Mouse (Mus musculus): Measurements from ENCODE around the gene Wfdc17. TPM values are rescaled to one million over a fixed set of nuclear protein-coding genes. Genes with fewer than 3 reads are reported as not detected.

Gene Wfdc17
- total RNA-seq (2021), result 1 to 10 TPM; 3.8 to 4.1 TPM
- long read RNA-seq, experiment 1, transcript Wfdc17-201 (3 exons, 533 nt), result major isoform, 10 of 10 reads
- long read RNA-seq, experiment 1, partial matches to known transcripts, result 0 of 10 reads
- long read RNA-seq, experiment 1, other reads (novel, unspliced or antisense), result 0 of 10 reads
- long read RNA-seq, experiment 2, transcript Wfdc17-201 (3 exons, 533 nt), result major isoform, 7 of 7 reads
- long read RNA-seq, experiment 2, partial matches to known transcripts, result 0 of 7 reads
- long read RNA-seq, experiment 2, other reads (novel, unspliced or antisense), result 0 of 7 reads

DNA sequence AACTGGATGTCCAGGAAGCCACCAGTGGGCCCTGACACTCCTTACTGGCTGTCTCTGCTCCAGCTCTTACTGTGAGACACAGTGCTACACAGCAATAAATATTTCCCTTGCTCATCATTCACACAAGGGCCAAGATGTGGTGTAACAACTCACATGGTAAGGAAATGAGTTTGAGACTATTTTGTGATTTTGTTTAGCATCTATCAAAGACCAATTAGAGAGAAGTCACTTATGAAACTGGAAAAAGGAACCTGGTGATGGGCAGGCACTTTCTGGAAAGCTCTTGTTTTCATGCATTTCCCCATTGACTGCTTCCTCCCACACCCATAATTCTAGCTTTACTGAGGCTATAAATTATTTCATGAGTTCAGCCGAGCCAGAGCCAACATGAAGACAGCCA lies at the start of gene Wfdc17:
Gene Wfdc17 (plus strand): TSS at position 287 of the 400 bp plus-strand sequence.
- peak in 1 of 2 experiments; percentile 23 for DNase-seq

DNA sequence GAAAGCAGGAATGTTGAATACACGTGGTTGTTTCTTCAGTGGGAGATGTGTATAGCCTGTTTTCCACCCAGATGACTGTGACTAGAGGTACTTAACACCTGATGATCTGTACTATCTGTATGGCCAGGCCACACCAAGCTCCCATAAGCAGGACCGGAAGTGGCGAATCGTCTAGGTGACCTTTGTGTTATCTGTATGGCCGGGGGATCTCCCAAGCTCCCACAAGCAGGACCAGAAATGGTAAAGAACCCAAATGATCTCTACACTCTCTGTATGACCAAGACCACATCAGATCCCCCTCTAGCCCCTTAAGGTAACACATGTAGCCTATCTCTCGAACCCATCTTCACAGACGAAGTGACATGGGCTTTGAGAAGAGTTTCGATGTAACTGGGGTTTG lies 49.2 kb upstream of the Wfdc17 start:
- DNase-seq, result no peak

DNA sequence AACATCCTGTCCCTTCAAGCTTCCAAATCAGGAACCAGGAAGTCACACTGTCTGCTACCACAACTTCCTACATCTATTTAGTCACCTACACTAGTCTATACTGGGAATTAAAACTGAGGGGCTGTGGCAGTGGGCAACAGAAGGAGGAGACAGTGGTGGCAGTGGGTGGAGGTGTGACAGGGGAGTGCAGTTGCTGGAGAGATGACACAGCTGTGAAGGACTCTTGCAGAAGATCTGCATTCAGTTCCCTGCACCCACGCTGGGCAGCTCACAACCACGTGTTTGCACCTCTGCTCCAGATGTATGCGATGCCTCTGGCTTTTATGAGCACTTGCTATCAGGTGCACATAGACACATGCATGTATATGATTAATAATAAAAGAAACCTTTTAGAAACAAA lies 46.3 kb upstream of the Wfdc17 start:
- DNase-seq, result no peak

DNA sequence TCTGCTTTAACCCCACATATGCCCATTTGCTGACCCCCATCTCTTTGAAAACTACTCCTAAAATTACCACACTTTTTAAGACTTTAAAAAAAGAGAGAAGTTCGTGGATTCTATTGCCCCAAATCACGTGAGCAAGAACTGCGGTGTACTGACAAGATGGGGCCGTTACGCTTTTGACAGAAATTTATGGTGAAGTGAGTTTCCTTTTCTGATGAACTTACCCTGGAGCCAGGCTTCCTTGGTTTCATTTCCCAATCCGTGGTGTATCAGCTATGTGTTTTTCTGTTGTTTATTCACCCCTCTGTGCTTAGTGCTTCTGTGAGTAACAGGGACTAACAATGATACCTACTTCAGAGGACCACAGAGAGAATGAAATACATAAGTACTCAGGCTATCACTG lies 45.0 kb upstream of the Wfdc17 start:
- DNase-seq, result no peak

DNA sequence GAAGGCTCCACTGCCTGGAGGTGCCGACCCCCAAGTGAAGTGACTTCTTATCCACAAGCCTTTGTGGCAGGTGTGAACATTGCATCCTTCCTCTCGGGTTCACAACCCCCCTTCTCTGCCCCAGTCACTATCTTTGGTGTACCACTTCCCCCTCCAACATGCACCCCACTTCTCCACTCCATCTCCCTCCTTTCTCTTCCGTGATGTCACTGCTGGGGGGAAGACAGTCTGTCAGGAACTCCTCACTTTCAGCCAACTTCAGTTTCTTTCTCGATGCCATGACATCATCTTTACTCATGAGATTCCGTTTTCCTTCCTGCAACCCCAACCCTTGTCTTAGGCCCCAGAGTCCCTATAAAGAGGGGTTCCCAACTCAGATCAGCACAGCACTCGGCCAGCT lies 41.6 kb upstream of the Wfdc17 start, which contains the start of gene Ccl4:
Gene Ccl4 (plus strand): TSS at position 381 of the 400 bp plus-strand sequence.
- DNase-seq, result no peak

DNA sequence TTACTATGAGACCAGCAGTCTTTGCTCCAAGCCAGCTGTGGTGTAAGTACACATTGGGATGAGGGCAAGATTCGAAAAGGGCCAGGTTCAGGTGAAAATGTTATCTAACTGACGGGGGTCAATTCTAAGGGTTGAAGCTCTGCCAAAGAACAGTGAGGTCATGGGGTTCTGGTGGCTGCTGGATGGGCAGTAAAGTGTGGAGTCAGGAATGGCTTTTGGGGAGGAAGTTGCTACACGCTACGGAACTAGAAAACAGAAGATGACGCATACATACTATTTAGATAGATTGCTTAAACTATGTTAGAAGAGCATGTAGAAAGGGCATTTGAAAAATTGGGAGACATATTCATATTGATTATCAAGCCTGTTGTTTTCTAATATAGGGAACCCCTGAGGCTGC lies 40.3 kb upstream of the Wfdc17 start:
- DNase-seq, result no peak

DNA sequence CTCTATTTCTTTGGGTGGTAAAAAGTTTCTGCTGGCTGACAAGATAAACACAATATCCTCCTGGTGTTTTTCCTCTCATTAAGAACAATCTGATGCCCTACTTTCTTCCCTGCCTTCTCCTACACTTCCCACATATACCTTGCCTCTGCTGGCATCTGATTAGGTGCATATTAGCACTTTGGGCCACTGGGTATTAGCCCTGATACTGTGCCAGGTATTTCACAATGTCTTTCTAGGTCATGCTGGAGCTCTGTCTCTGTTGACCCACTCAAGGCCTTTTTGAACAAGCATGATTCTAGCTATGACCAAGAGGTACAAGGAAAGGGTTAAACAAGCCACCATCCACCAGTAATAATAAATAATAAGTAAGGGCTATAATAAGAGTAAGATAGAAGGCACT lies 32.0 kb upstream of the Wfdc17 start:
- DNase-seq, result no peak

DNA sequence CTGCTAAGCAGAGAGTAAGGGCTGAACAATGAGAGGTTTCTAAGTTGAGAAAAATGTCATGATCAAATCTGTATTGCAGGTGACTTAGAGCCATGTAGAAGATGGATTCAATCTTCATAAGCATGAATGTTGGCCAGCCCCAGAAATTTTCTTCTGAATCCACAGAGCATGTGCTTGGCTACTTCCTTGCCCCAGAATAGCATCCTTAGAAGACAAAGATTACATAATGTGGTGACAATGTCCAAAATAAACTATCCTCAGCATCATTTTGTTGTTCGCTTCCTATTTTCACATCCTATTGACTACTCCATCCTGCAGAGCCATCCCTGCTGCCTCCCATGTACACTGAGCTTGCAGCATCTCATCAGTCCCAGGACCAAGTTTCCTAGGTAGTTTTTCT lies 28.1 kb upstream of the Wfdc17 start:
- no peak for DNase-seq

DNA sequence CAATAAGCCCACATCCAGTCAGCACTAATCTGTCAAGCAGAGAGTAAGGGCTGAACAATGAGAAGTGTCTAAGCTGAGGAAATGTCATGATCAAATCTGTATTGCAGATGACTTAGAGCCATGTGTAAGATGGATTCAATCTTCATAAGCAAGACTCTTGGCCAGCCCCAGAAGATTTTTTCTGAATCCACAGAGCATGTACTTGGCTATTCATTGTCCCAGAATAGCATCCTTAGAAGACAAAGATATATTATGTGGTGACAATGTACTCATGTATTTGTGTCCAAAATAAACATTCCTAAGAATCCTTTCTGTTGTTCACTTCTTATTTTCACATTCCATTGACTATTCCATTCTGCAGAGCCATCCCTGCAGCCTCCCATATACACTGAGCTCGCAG lies 13.9 kb upstream of the Wfdc17 start:
- DNase-seq, result no peak

DNA sequence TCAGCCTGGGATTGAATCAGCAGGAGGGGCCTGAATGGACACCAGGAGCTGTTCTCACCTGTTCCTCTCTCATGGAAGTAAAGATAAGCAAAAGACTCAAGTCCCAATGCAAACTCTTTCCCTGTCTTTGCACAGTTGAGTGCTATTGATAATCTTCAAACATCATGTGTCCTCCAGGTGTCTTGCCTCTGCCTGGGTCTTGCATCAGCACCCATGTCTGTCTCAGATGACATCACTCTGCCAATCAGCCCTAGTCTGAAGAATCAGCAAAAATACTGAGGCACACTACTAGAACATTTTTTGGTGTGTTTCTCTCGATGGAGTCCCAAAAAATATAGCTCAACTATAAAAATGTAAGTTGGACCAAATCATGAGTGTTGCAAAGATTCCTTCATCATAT lies 11.8 kb upstream of the Wfdc17 start:
- DNase-seq, result no peak

DNA sequence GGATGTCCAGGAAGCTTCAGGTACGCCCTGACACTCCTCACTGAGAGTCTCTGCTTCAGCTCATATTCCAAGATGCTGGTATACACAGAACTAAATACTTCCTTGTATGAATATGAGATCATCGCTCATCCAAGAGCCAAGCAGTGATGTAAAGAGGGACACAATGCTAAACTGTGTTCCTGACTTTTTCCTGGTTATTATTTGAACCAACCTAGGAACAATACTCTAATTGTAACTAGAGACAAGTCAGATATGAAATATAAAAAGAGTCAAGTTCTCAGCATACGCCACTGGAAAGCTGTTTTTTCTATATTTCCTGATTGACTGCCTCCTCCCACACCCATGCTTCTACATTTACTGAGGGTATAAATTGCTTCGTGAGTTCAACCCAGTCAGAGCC lies 4.9 kb downstream of the Wfdc17 start, which contains the start of gene Wfdc18:
Gene Wfdc18 (plus strand): TSS at position 301 of the 400 bp plus-strand sequence.
- no peak for DNase-seq

DNA sequence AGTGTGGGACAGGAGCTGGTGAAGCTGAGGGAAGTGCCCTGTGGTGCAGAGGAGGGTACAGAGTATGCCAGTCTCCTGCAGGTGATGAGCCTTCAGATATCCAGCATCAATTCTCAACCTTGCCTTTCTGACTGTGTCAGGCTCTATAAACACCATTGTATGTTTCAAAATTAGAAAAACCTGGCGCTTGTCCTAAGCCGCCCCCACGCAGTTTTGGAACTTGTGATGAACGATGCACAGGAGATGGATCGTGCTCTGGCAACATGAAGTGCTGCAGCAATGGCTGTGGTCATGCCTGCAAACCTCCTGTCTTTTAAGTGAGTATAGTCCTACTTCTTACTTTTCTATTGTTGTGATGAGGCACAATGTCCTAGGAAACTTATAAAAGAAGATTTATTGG lies 5.9 kb downstream of the Wfdc17 start:
- no peak for DNase-seq

DNA sequence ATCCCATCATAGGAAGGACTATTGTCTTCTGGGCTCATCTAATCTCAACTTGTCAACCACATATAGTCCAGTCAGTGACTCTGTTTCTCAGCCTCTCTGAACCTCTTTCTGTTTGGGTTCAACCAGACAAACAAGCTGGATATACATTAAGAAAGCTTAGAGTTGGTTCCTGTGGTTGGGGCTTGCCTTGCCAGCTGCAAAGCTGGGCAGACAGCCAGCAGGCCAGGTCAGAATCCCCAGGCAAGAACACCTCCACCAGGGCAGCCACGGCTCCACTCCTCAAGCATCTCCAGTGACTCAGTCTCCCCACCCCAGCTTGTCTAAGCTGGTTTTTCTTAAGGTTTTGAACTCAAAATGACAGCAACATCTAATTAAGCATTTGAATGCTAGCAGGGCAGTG lies 8.9 kb downstream of the Wfdc17 start:
- no peak for DNase-seq

DNA sequence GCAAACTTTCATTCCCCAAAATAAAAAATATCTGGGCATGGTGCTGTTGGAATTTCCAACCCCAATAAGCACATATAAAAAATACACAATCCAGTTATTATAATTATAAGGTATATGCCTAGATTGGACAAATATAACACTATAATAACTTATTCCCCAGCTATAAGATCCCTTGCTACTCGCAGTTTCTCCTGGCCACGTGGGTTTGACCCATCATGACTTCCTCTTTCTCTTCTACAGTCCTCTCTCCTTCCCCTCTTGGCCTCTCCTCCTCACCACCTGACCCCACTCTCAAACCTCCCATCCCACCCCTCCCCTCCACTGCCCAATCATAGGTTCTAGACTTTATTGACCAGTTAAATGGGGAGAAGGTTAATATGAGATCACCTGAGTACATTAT lies 10.1 kb downstream of the Wfdc17 start:
- no peak for DNase-seq

DNA sequence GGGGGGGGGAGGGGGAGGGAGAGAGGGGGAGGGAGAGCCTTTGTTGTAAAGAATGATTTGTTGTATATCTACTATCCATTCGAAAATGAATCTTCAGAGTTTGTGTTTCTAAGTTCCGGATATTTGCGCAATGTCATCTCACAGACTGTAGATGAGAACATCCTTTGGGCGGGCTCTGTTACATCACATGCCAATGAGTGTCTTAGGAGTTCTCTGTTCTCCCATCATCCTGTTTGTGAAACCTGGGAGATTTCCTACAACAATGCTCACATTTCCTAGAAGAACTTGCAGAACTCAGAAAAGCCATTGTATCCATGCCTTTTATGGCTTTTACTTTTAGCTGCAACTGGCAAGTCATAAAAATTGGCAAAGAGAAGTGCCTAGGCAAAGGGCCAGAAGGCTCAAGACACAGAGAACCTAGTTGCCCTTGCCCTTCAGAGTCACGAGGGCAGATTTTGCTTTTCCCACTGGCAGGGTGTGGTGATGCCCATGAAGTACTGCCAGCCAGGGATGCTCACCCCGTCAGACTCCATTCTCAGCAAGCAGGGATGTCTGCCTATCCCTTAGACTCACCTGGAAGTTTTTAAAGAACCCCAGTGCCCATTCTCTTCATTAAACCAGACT lies 13.4 kb downstream of the Wfdc17 start:
- peak in 1 of 2 experiments; percentile 18 for DNase-seq

DNA sequence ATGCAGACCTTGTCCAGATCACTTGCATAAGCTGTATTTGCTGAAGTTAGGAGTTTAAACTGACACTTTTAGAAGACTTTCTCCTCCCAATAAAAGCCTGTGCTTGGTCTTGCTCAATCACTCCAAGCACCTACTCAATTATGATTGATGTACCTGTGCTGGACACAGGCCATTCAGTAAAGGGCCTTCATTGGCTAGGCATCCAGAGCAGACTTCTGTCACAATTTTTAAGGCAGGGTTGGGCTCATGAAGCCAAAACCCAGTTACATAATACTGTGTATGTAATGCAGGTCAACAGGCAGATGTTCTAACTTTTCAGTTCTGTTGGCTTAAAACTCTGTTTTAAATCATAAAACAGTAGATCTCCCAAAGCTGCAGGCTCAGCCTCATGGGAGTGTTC lies 17.0 kb downstream of the Wfdc17 start:
- no peak for DNase-seq

DNA sequence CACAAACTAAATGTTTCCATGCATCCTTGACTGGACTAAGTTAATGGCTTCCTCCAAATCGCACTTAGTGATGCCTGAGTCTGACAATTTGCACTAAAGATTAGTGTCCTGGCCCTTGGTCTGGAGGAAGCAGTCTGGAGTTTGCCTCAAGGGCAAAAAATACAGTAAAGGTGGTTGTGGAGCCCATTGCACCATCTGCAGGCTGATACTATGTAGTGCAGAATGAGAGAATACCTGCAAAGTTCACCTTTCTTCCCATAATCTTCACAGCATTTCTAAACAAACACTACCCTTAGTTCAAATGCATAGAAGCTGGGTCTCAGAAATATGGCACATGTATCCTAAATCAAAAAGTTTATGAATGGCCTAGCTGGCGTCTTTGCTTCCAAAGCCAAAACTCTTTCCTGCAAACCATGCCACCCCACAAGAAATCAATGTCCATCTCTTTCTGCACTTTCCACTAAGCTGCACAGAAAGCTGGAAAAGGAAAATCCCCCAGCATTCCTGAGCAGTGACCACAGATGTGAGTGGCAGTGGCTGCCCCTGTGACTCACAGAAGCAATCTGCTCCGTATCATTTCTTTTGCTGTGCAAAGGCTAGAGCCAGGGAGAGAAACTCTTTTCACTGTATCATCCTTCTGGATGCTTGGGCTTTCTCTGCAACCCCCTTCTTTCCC lies 25.1 kb downstream of the Wfdc17 start:
- DNase-seq, result no peak

DNA sequence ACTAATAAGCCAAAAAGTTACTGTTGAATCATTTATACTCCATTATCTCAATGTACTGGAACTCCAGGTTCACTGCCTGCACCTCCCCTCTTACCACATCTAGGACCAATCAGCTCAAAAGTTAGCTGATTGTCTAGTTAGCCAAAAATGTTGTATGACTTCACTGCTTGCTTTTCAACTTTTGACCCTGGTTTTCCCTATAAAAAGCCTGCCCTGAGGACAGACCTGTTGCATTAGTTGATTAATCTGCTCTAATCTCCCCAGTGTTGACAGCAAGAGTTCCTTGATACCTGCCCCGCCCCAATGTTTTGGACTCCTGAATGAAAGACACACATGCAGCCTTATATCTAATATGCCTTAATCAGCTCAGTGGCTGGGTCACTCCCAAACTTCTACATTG lies 27.3 kb downstream of the Wfdc17 start:
- DNase-seq, result peak in 1 of 2 experiments; percentile 9

DNA sequence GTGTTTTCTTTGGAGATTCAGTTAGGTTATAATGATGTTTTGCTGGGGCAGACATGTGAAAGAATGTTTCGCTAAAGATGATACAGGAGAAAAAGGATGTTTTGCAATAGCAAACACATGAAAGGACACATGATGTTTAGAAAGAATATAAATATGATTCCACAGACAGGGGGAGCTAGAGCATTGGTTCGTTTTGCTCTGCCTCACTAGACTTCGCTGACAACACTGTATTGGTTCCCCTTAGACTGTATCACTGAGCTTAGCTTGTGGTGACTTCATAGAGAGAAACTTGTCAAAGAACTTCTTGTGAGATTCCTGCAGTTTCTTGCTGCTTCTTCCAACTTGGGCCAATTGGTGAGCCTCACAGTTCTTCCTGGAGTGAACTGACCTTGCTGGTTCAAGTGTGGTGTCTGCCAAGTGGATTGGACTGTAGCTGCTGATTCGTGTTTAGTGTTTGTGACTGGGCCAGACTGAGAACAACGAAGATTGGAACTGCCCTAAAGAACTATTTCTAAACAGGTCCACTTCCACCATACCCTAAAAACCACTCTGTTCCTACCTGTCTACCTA lies 29.4 kb downstream of the Wfdc17 start:
- no peak for DNase-seq

DNA sequence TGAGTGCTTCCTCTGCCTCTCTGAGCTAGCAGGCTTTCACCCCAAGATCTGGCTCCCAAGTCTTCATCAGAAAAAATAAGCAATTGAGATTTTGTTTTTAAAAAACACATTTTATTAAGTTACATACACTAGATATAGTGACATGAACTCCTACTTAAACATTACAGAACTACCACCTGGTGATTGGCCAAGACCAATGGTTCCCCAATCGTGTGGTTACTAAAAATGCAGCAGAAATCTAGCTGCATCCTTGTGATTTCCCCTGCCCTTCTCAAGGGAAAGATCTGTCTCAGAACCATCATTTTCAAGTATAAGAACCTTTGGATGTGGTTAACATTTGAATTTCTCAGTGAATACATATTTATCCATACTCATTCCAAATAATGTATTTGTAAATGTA lies 30.4 kb downstream of the Wfdc17 start:
- no peak for DNase-seq

DNA sequence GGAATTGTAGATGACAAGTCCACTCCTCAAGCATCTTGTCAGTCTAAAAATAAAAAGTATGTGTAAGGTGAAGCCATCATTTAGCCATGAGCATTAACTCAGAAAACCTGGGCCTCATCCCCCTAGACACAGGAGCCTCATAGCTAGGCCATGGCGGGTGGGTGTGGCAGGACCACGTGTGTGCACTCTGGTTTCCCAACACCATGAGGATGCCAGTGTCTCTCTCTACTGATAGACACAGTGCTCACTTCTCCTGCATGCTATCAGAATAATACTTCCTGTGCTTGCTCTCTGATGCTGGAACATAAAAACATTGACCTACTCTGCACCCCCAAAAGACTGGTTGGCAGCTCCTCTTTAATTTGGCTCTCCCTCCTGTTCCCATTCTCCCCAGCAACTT lies 32.1 kb downstream of the Wfdc17 start:
- DNase-seq, result no peak

DNA sequence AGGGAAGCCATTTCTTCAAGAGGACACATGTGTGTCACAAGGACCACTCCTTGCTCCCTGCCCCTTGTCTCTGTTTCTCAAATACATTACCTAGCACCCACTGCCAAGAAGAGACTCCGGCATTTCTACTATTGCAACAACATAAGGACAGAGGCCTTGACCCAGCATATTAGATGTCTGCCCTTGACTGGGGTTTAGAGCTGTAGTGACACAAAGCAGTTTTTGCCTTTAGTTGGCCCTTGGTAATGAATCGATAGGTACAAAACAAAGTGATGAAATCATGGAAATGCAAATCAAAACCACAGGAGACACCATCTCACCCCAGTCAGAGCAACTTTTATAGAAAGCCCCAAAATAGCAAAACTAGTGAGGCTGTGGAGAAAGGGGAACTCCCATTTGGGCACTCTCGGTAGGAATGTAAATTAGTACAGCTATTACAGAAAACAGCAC lies 33.3 kb downstream of the Wfdc17 start:
- peak in 1 of 2 experiments; percentile 32 for DNase-seq

DNA sequence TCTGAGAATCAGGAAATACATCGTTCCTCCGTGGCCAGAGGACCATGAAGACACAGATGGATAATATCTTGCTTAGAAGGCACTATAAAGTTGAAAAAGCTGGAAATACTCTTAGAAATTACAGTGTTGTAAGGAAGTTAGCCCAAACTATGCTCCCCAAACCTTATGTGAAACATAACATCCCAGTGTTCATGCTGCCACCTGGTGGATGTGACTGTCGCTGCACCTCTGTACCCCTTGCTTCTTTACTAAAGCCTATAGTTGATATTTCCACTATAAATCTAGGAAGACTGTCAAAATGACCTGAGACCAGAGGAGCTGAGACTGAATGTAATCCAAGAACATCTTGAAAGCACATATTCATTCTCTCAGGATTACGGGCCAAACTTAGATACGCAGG lies 35.5 kb downstream of the Wfdc17 start:
- DNase-seq, result peak; percentile 67 to 90
